Mouse (Mus musculus): Measurements from ENCODE around the gene Tmem206. TPM values are rescaled to one million over a fixed set of nuclear protein-coding genes. Genes with fewer than 3 reads are reported as not detected.

Gene Tmem206
- total RNA-seq (2023), result 10.3 TPM

GRCm38 (mm10) chr1:191325726-191326232, at the start of gene Tmem206:
TSS of gene Tmem206 (plus strand) at chr1:191325912.

GRCm38 (mm10) chr1:191317591-191318196, 8.0 kb upstream of the Tmem206 start, which contains the start of gene Nenf:
TSS of gene Nenf (minus strand) at chr1:191318194.

Other genes starting within 250 kb of the Tmem206 start
- gene Batf3, start 228.1 kb upstream of the Tmem206 start, total RNA-seq (2023), result not detected
- not detected for gene Fam71a, start 161.1 kb upstream of the Tmem206 start, total RNA-seq (2023)
- 43.6 TPM for gene Atf3, start 107.9 kb upstream of the Tmem206 start, total RNA-seq (2023)
- gene Nenf, start 7.7 kb upstream of the Tmem206 start, total RNA-seq (2023), result 12.7 TPM
- 352 TPM for gene Ppp2r5a, start 77.4 kb downstream of the Tmem206 start, total RNA-seq (2023)
- gene Dtl, start 249.6 kb downstream of the Tmem206 start, total RNA-seq (2023), result 5.0 TPM
- 82.7 TPM for gene Ints7, start 249.7 kb downstream of the Tmem206 start, total RNA-seq (2023)